Mouse (Mus musculus) kidney, adult 2 months (tissue): Measurements from ENCODE around the gene Prkd2.

Source experiments
- CTCF ChIP-seq: fragments of 200-500 bp; conservative IDR thresholded peaks from 2 replicates; pipeline ENCODE4 v1.5.1; 2011; ENCODE audit warnings: low read depth, mild to moderate bottlenecking, control low read depth, low read length, moderate library complexity, mixed read lengths; ENCODE audit not compliant: insufficient read depth, insufficient read length
- POLR2A ChIP-seq: fragments of 200-500 bp; IDR thresholded peaks from one replicate; pipeline ENCODE4 v1.6.1; 2011; ENCODE audit warnings: low read depth, low read length, control low read depth

- TF ChIP-seq CTCF, result no peak
- no peak for TF ChIP-seq POLR2A
Observed at GRCm38 (mm10) chr7:16877717-16878116, 35.0 kb downstream of the Prkd2 start.
